Mouse (Mus musculus) adrenal gland, postnatal 10 days (tissue): ENCODE results near the gene Hist1h1b. TPM values are rescaled to one million over a fixed set of nuclear protein-coding genes. Genes with fewer than 3 reads are reported as not detected.

ENCODE experiments used
- microRNA-seq: library from miRNA; unstranded; fragments of <30 nt; microRNA quantifications from one replicate; pipeline ENCODE4 v1.2.0, GENCODE M21; 2021
- total RNA-seq, 2 experiments: library from RNA; stranded (reverse); gene quantifications; 2 replicates each; pipeline ENCODE4 v1.2.3; 2021

Gene Hist1h1b
- total RNA-seq, 2 experiments from 2014 or later, result 179 to 219 TPM

Small RNA genes lying within 50 kb of the gene (microRNA-seq; reads per million reads assigned to microRNA genes)
- not detected for gene Gm19658
- gene Gm44346, result not detected
- gene Gm44454, result not detected

Other genes with a start within 250 kb of the Hist1h1b start
- 10 to 100 TPM; 16.8 to 24.6 TPM for gene Zkscan8, start 249.5 kb downstream of the Hist1h1b start, total RNA-seq
- gene Olfr1366, start 237.8 kb downstream of the Hist1h1b start, total RNA-seq, result not detected
- not detected for gene Olfr1535, start 220.7 kb downstream of the Hist1h1b start, total RNA-seq
- not detected for gene Olfr1364, start 198.9 kb downstream of the Hist1h1b start, total RNA-seq
- gene Olfr1362, start 166.6 kb downstream of the Hist1h1b start, total RNA-seq, result not detected
- not detected for gene Olfr11, start 138.1 kb downstream of the Hist1h1b start, total RNA-seq
- gene Olfr1361, start 117.2 kb downstream of the Hist1h1b start, total RNA-seq, result not detected
- not detected for gene Olfr1360, start 103.2 kb downstream of the Hist1h1b start, total RNA-seq
- gene Olfr1359, start 82.5 kb downstream of the Hist1h1b start, total RNA-seq, result not detected
- gene Hist1h2bl, start 64.5 kb downstream of the Hist1h1b start, total RNA-seq, result 100 to 1,000 TPM; 284 to 352 TPM
- 100 to 1,000 TPM; 304 to 363 TPM for gene Hist1h2ai, start 64.2 kb downstream of the Hist1h1b start, total RNA-seq
- gene Hist1h3h, start 63.0 kb downstream of the Hist1h1b start, total RNA-seq, result 100 to 1,000 TPM; 397 to 474 TPM
- gene Hist1h2bm, start 58.6 kb downstream of the Hist1h1b start, total RNA-seq, result 100 to 1,000 TPM in 1 of 2 experiments, 10 to 100 TPM in 1; 83.1 to 103 TPM
- gene Hist1h4j, start 45.6 kb downstream of the Hist1h1b start, total RNA-seq, result 10 to 100 TPM; 63.1 to 70.2 TPM
- 100 to 1,000 TPM; 688 to 818 TPM for gene Hist1h4k, start 30.1 kb downstream of the Hist1h1b start, total RNA-seq
- 100 to 1,000 TPM; 111 to 143 TPM for gene Hist1h2ak, start 26.8 kb downstream of the Hist1h1b start, total RNA-seq
- 100 to 1,000 TPM; 174 to 201 TPM for gene Hist1h2bn, start 26.5 kb downstream of the Hist1h1b start, total RNA-seq
- 100 to 1,000 TPM; 296 to 332 TPM for gene Hist1h3i, start 2.7 kb upstream of the Hist1h1b start, total RNA-seq
- gene Hist1h2an, start 6.6 kb upstream of the Hist1h1b start, total RNA-seq, result 10 to 100 TPM; 69.2 to 73.2 TPM
- gene Hist1h2bp, start 6.8 kb upstream of the Hist1h1b start, total RNA-seq, result 100 to 1,000 TPM; 111 to 134 TPM
- 100 to 1,000 TPM; 207 to 275 TPM for gene Hist1h2bq, start 29.6 kb upstream of the Hist1h1b start, total RNA-seq
- gene Hist1h2ao, start 29.8 kb upstream of the Hist1h1b start, total RNA-seq, result not detected
- 100 to 1,000 TPM; 590 to 593 TPM for gene Hist1h4m, start 31.1 kb upstream of the Hist1h1b start, total RNA-seq
- 100 to 1,000 TPM in 1 of 2 experiments, 10 to 100 TPM in 1; 81.5 to 146 TPM for gene Hist1h4n, start 51.6 kb upstream of the Hist1h1b start, total RNA-seq
- 100 to 1,000 TPM; 430 to 536 TPM for gene Hist1h2ap, start 52.9 kb upstream of the Hist1h1b start, total RNA-seq
- gene Hist1h2br, start 53.1 kb upstream of the Hist1h1b start, total RNA-seq, result 100 to 1,000 TPM; 207 to 269 TPM
- 1 to 10 TPM; 2.0 to 2.4 TPM for gene Zfp184, start 164.5 kb upstream of the Hist1h1b start, total RNA-seq
- gene Pom121l2, start 200.6 kb upstream of the Hist1h1b start, total RNA-seq, result not detected
- not detected for gene Prss16, start 229.1 kb upstream of the Hist1h1b start, total RNA-seq